Mouse (Mus musculus) monocyte, adult 5-6 weeks (primary cell): Measurements from ENCODE around the gene Tmem110. TPM values are rescaled to one million over a fixed set of nuclear protein-coding genes. Genes with fewer than 3 reads are reported as not detected.

Source experiments
- ATAC-seq: fragments of 153-309, 156-312 bp; replicated peaks from 2 replicates; pipeline ENCODE4 v1.8.0; 2017; ENCODE audit warnings: mild to moderate bottlenecking; ENCODE audit not compliant: low TSS enrichment, insufficient number of reproducible peaks, severe bottlenecking, poor library complexity, low FRiP score
- total RNA-seq: library from RNA; stranded (forward); fragments of 200-1000, 200-491, 200-594 nt; gene quantifications from 3 replicates; pipeline ENCODE4 v1.2.3, GENCODE M21; 2017

The Tmem110 gene
- total RNA-seq = 6.1 to 14.1 TPM (median 11.7 TPM) in 3 replicates

DNA sequence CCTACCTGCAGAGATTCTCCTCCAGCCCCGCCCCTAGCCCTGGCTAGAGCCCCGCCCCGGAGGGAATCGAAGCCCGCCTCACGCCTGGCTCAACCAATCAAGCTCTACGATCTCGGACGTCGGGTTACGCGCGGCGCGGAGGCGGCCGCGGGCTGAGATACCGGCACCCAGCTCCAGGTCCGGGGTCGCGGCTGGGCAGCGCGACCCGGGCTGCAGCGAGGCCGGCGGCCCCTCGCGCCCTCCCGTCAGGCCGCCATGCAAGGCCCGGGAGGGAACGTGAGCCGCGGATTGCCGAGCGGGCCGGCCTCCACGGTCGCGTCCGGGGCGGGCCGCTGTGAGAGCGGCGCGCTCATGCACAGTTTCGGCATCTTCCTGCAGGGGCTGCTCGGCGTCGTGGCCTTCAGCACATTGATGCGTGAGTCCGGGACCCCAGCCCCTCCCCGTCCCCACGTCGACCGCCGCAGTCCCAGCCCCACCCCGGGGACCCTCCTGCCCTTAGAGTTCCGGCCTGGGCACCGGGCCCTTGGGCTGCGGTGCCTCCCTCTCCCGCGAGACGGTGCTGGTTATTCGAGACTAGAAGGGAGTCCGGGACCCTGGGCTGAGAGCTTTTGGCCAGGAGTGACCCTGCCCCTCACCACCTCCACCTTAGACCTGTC, at the start of gene Tmem110:
TSS of gene Tmem110 (plus strand) at position 115 of the 656 bp plus-strand sequence.
- peak; percentile 76 for ATAC-seq

GRCm38 (mm10) chr14:30784614-30785013, 40.8 kb upstream of the Tmem110 start:
- ATAC-seq = no peak

- no peak for ATAC-seq
Measured at GRCm38 (mm10) chr14:30789471-30789870, 35.9 kb upstream of the Tmem110 start.

DNA sequence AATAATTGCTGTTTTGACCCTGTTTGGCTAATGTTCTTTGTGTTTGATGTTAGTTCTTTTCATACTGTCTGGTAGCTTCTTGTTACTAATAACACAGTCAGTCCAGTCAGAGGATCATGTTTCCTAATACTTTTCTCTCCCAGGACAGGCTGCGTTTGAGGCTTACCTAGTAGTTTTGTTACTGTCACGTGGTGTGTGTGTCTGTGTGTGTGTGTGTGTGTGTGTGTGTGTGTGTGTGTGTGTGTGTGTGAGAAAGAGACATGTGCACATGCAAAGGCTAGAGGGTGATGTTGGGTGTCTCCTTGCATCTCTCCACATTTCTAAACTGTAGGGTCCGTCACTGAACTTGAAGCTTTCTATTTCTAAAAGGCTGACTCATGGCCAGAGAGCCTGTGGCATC, 32.5 kb upstream of the Tmem110 start:
- ATAC-seq = no peak

- no peak for ATAC-seq
Measured at GRCm38 (mm10) chr14:30801756-30802155, 23.6 kb upstream of the Tmem110 start.

GRCm38 (mm10) chr14:30821136-30821535, 4.3 kb upstream of the Tmem110 start:
- no peak for ATAC-seq

- no peak for ATAC-seq
Measured at GRCm38 (mm10) chr14:30824456-30824995, 864 bp upstream of the Tmem110 start.

- no peak for ATAC-seq
Measured at GRCm38 (mm10) chr14:30825021-30825475, 342 bp upstream of the Tmem110 start.

- peak; percentile 44; the same call in 1 of the 2 replicates for ATAC-seq
Measured at GRCm38 (mm10) chr14:30826174-30827140, 1.1 kb downstream of the Tmem110 start.

DNA sequence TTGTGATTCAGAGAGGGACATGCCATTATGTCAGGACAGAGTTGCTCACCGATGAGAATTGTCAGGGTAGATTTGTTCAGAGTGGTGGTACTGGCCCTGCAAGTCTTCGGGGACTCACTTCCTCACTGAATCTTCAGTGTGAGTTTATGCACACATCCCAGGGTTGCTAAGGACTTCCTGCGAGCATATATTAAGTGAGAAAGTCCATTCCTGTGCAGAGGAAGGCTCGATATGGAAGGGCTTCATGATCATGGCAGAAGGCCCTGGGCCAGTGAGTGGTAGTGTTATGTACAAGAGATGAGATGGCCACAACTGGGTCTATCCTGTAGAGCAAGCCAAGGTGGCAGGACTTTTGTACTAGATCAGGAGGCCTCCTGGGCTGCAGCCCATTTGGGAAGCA, 2.1 kb downstream of the Tmem110 start:
- no peak for ATAC-seq

- ATAC-seq = no peak
Measured at GRCm38 (mm10) chr14:30828077-30828476, 2.7 kb downstream of the Tmem110 start.

GRCm38 (mm10) chr14:30828635-30829460, 3.5 kb downstream of the Tmem110 start:
- ATAC-seq = no peak

DNA sequence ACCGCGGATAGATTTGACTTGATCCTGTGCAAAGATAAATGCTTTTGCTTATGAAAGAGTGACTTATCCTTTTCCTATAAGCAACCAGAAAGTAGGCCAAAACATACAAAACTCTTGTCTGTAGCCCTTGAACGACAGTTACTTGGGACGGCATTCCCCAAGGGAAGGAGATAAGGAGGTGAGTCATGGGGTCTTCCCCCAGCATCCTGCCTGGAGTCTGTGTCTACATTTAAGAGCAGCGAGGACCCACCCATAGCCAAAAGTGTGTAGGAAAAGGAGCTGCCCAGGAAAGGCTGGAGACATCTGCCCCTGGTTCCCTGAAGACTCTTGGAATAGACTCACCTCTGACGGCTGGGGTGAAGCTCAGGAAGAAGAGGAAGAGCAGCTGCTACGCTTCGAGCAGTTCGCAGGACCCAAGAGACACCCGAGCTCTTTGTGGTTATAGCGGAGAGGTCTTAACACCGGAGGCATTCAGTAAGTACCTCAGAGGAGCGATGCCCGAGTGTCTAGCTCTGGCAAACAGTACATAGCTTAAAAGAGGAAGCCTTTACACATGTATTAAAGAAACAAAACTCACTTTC, 12.1 kb downstream of the Tmem110 start:
- ATAC-seq = no peak

DNA sequence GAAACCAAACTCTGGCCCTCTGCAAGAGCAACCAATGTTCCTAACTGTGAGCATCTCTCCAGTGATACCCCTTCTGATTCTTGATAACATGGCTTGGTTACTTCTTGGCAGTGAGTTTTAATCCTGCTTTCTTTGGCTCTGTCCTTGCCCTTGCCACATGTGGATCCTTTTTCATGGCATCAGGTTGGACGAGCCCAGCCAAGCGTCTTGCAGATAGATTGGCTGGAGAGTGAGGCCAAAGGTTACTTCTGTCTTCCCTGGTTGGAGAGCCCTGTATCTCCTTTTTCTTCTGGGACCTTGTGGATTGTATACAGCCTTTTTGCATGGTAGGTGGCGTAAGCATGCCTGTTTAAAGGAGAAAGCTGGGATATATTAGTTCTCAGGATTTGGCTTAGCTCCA, 18.3 kb downstream of the Tmem110 start:
- ATAC-seq = no peak

DNA sequence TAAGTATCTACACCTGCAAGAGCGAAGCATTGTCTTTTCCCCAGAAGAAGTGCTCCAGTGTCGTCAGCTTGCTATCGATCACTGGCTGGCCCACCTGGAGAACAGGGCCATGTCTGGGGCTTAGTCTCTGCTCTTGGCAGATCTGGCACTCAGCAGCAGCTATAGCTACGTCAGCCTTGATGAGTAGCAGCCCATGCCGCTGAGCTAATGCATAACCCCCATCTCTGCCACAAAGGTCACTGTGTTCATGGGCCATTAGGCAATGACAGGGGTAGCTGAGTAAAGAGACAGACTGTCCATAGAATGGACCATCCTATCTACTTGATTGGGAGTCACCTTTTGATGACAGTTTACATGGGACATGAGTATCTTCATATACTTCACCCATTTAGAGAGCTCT, 25.1 kb downstream of the Tmem110 start:
- ATAC-seq = no peak

- no peak for ATAC-seq
Measured at GRCm38 (mm10) chr14:30852325-30852724, 26.9 kb downstream of the Tmem110 start.

DNA sequence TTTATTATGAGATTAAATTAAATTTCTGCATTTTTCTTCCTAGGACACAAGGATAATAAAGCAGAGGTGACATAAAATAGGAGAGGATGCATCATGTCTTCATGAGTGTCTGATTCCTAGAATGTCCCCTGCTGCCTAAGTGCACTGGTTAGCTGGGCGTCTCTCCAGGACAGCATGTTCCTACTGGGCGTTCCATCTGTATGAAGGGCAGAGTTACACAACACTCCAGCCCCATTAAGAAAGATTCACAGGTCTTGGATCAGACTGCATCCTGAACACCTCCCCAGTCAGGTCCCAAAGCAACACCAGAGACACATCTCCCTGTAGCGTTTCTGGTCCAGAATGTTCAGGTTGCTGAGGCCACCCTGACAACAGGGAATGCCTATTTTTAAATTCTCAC, 29.9 kb downstream of the Tmem110 start:
- ATAC-seq = no peak

DNA sequence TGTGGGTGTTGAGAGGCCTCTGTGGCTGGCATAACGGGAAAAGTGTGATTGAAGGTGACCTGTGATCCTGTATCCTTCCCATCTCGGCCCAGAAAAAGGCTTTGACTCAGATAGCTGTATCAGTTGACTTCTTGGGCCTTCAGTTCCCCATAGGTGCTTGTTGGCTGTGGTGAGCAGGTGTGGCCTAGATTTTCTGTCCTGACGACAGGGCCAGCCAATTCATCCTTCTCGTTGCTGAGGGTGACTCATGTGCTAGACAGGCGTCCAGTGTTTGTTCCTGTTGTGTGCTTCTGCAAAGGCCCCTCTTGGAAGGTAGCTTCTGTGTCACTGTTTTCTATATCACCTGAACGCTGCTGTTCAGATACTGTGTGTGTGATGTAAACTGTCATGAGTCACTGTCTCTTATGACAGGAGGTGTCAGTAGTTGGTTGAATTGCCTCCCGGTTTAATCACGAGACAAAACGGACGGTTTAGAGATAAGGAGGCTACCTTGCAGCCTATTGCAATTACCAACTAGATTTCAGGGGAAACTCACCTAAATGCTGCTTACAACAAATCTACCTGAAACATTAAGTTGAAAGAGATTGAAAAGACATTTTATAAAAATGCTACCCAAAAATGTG, 31.6 kb downstream of the Tmem110 start:
- no peak for ATAC-seq
